Mouse (Mus musculus): ENCODE measurements around the gene Gm20708.

Gene Gm20708

GRCm38 (mm10) chr11:117865988-117866387 is 56.5 kb downstream of the Gm20708 start:
- DNase-seq (ENCODE audit: low read depth) = no peak

GRCm38 (mm10) chr11:117870688-117871365 is 61.4 kb downstream of the Gm20708 start:
- DNase-seq (ENCODE audit: low read depth) = peak; percentile 81

GRCm38 (mm10) chr11:117871376-117871775 is 61.9 kb downstream of the Gm20708 start:
- DNase-seq (ENCODE audit: low read depth) = no peak

GRCm38 (mm10) chr11:117871911-117872584 is 62.6 kb downstream of the Gm20708 start:
- DNase-seq (ENCODE audit: low read depth) = no peak

- DNase-seq (ENCODE audit: low read depth) = peak; percentile 86
Observed at GRCm38 (mm10) chr11:117872861-117873608, 63.6 kb downstream of the Gm20708 start, which contains the start of gene Tha1. TSS of gene Tha1 (minus strand) at chr11:117873481.

GRCm38 (mm10) chr11:117874419-117874818 is 65.0 kb downstream of the Gm20708 start:
- DNase-seq (ENCODE audit: low read depth) = peak; percentile 67

- DNase-seq (ENCODE audit: low read depth) = no peak
Observed at GRCm38 (mm10) chr11:117875681-117876080, 66.2 kb downstream of the Gm20708 start.

- DNase-seq (ENCODE audit: low read depth) = peak; percentile 93
Observed at GRCm38 (mm10) chr11:117877917-117878745, 68.7 kb downstream of the Gm20708 start.

- DNase-seq (ENCODE audit: low read depth) = peak; percentile 62
Observed at GRCm38 (mm10) chr11:117878892-117879291, 69.4 kb downstream of the Gm20708 start.

GRCm38 (mm10) chr11:117879676-117880075 is 70.2 kb downstream of the Gm20708 start:
- DNase-seq (ENCODE audit: low read depth) = no peak

- no peak for DNase-seq (ENCODE audit: low read depth)
Observed at GRCm38 (mm10) chr11:117880336-117880976, 71.0 kb downstream of the Gm20708 start.

- no peak for DNase-seq (ENCODE audit: low read depth)
Observed at GRCm38 (mm10) chr11:117880977-117881358, 71.5 kb downstream of the Gm20708 start.

- peak; percentile 81 for DNase-seq (ENCODE audit: low read depth)
Observed at GRCm38 (mm10) chr11:117881787-117882186, 72.3 kb downstream of the Gm20708 start.

- DNase-seq (ENCODE audit: low read depth) = no peak
Observed at GRCm38 (mm10) chr11:117882208-117882607, 72.7 kb downstream of the Gm20708 start.

GRCm38 (mm10) chr11:117886000-117886399 is 76.5 kb downstream of the Gm20708 start:
- DNase-seq (ENCODE audit: low read depth) = peak; percentile 32

- DNase-seq (ENCODE audit: low read depth) = no peak
Observed at GRCm38 (mm10) chr11:117888168-117888852, 78.8 kb downstream of the Gm20708 start.

- DNase-seq (ENCODE audit: low read depth) = no peak
Observed at GRCm38 (mm10) chr11:117888853-117889822, 79.7 kb downstream of the Gm20708 start.

Data from 416B (cell line).